Mouse (Mus musculus): ENCODE measurements at regions not wholly inside any gene's neighbourhood (a gene's known extent, or its start where the extent isn't known, plus 50 kb on each side); places are given as distances from the start of the nearest gene placed in this dataset.

GRCm38 (mm10) chr12:42369029-42369577 lies 882.9 kb upstream of the Lrrn3 start:
- no peaks in the 10 kb centered on the region for H3K4me1 ChIP-seq (ENCODE audit: control insufficient read depth, insufficient read depth, low read length)
- TF ChIP-seq CTCF (IDR thresholded peaks at IDR 0.05; ENCODE audit: borderline replicate concordance, insufficient read depth, low read length) (no peak), POLR2A (IDR thresholded peaks at IDR 0.05; ENCODE audit: low read depth, low read length) (no peak)
- H3K27ac ChIP-seq (ENCODE audit: insufficient read depth, low read length), result no peak overlapping the region
- H3K4me3 ChIP-seq (ENCODE audit: insufficient read depth, low read length), result no peak overlapping the region

GRCm38 (mm10) chr12:42338996-42339680 lies 852.9 kb upstream of the Lrrn3 start:
- H3K27ac ChIP-seq (ENCODE audit: insufficient read depth, low read length), result no peak overlapping the region
- TF ChIP-seq POLR2A (IDR thresholded peaks at IDR 0.05; ENCODE audit: low read depth, low read length), result no peak
- TF ChIP-seq CTCF (IDR thresholded peaks at IDR 0.05; ENCODE audit: borderline replicate concordance, insufficient read depth, low read length), result no peak
- H3K4me3 ChIP-seq (ENCODE audit: insufficient read depth, low read length), result no peak overlapping the region
- H3K4me1 ChIP-seq (ENCODE audit: control insufficient read depth, insufficient read depth, low read length), result no peaks in the 10 kb centered on the region

DNA sequence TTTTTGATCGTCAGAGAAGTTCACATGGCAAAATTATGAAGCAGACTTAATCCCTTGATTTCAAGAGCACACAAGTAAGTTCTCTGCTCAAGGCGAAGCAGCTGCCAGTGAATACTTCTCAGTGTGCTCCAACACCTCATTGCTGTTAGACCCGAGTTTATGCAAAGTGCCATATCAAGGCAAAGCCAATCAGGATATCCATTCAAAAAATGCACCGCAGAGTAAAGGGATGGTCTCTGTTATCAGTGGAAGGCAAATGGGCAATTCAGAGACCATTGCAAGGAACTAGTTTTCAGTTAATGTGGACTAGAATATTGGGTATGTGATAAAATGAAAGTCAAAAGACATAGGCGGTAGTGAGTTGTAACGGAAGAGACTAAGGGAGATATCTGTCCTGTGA lies 820.2 kb upstream of the Lrrn3 start:
- no peak for TF ChIP-seq CTCF (IDR thresholded peaks at IDR 0.05; ENCODE audit: borderline replicate concordance, insufficient read depth, low read length)
- TF ChIP-seq POLR2A (IDR thresholded peaks at IDR 0.05; ENCODE audit: low read depth, low read length), result no peak
- Histone ChIP-seq H3K27ac (ENCODE audit: insufficient read depth, low read length) (no peak overlapping the region), H3K4me1 (ENCODE audit: control insufficient read depth, insufficient read depth, low read length) (no peaks in the 10 kb centered on the region), H3K4me3 (ENCODE audit: insufficient read depth, low read length) (no peak overlapping the region)

DNA sequence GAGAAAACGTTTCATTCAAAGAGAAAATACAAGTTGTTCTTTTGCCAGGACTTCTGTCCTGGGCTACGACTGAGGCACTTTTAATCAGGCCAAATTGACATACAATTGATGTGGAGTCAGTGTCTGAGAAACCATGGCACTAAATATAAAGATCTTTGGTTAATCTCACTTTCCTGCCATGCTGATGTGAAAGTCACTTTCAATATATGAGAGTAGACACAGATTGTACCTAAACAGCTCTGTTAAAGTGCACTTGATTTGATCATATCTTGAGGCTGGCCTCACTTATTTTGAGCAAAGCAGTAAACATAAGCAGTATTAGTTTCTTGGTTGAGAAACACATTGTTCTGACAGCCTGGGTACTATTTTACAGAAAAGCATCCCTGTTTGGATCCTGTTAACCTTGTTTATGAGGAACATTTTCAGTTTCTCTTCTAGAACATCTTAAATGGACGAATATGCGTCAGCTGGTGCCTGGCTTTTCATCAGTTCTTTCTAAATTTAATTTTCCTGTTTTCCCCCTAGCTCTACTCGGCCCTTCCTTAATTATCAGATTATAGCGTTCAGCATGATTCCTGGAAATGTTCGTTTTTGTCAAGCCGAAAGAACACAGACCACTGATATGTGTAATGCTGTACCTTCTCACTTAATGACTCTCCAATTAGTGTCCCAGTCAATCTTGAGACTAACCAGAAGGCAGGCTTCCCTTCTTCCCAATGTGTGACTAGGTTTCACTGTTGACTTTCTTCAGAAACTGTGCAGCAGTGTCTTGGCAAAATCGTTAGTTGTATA lies 791.2 kb upstream of the Lrrn3 start:
- Histone ChIP-seq H3K27ac (ENCODE audit: insufficient read depth, low read length) (0 out of 2 replicates have a peak overlapping the region, but pooled peaks have one; percentile 8), H3K4me3 (ENCODE audit: insufficient read depth, low read length) (no peak overlapping the region), H3K4me1 (ENCODE audit: control insufficient read depth, insufficient read depth, low read length) (no peaks in the 10 kb centered on the region)
- no peak for TF ChIP-seq POLR2A (IDR thresholded peaks at IDR 0.05; ENCODE audit: low read depth, low read length)
- TF ChIP-seq CTCF (IDR thresholded peaks at IDR 0.05; ENCODE audit: borderline replicate concordance, insufficient read depth, low read length), result no peak

- Histone ChIP-seq H3K4me1 (ENCODE audit: control insufficient read depth, insufficient read depth, low read length) (no peaks in the 10 kb centered on the region), H3K4me3 (ENCODE audit: insufficient read depth, low read length) (no peak overlapping the region), H3K27ac (ENCODE audit: insufficient read depth, low read length) (no peak overlapping the region)
- TF ChIP-seq POLR2A (IDR thresholded peaks at IDR 0.05; ENCODE audit: low read depth, low read length) (no peak), CTCF (IDR thresholded peaks at IDR 0.05; ENCODE audit: borderline replicate concordance, insufficient read depth, low read length) (no peak)
These were observed 764.2 kb upstream of the Lrrn3 start for GRCm38 (mm10) chr12:42250410-42250809.

GRCm38 (mm10) chr12:42229235-42229634 lies 743.0 kb upstream of the Lrrn3 start:
- H3K4me1 ChIP-seq (ENCODE audit: control insufficient read depth, insufficient read depth, low read length), result no peaks in the 10 kb centered on the region
- H3K4me3 ChIP-seq (ENCODE audit: insufficient read depth, low read length), result no peak overlapping the region
- H3K27ac ChIP-seq (ENCODE audit: insufficient read depth, low read length), result no peak overlapping the region
- TF ChIP-seq POLR2A (IDR thresholded peaks at IDR 0.05; ENCODE audit: low read depth, low read length) (no peak), CTCF (IDR thresholded peaks at IDR 0.05; ENCODE audit: borderline replicate concordance, insufficient read depth, low read length) (no peak)

GRCm38 (mm10) chr12:42181646-42182045 lies 695.4 kb upstream of the Lrrn3 start:
- Histone ChIP-seq H3K27ac (ENCODE audit: insufficient read depth, low read length) (no peak overlapping the region), H3K4me3 (ENCODE audit: insufficient read depth, low read length) (no peak overlapping the region), H3K4me1 (ENCODE audit: control insufficient read depth, insufficient read depth, low read length) (no peaks in the 10 kb centered on the region)
- TF ChIP-seq POLR2A (IDR thresholded peaks at IDR 0.05; ENCODE audit: low read depth, low read length) (no peak), CTCF (IDR thresholded peaks at IDR 0.05; ENCODE audit: borderline replicate concordance, insufficient read depth, low read length) (no peak)

GRCm38 (mm10) chr12:42179947-42180669 lies 693.9 kb upstream of the Lrrn3 start:
- H3K4me1 ChIP-seq (ENCODE audit: control insufficient read depth, insufficient read depth, low read length), result no peaks in the 10 kb centered on the region
- no peak overlapping the region for H3K27ac ChIP-seq (ENCODE audit: insufficient read depth, low read length)
- TF ChIP-seq POLR2A (IDR thresholded peaks at IDR 0.05; ENCODE audit: low read depth, low read length), result no peak
- TF ChIP-seq CTCF (IDR thresholded peaks at IDR 0.05; ENCODE audit: borderline replicate concordance, insufficient read depth, low read length), result no peak
- H3K4me3 ChIP-seq (ENCODE audit: insufficient read depth, low read length), result no peak overlapping the region

DNA sequence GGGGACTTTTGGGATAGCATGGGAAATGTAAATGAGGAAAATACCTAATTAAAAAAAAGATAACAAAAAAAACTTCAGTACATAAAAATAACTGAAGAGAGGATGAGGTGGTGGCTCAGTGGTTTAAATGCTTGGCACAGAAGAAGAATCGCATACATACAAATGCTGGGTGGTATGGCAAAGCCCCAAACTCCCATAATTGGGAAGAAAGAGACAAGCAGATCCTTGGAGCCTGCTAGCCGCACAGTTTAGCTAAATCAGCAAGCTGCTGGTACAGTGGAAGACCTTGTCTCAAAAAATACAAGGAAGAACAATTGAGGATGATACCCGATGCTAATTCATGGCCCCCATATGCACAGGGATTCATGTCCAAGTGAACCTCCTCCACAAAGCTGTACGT lies 661.7 kb upstream of the Lrrn3 start:
- H3K27ac ChIP-seq (ENCODE audit: insufficient read depth, low read length), result no peak overlapping the region
- TF ChIP-seq CTCF (IDR thresholded peaks at IDR 0.05; ENCODE audit: borderline replicate concordance, insufficient read depth, low read length), result no peak
- TF ChIP-seq POLR2A (IDR thresholded peaks at IDR 0.05; ENCODE audit: low read depth, low read length), result no peak
- no peaks in the 10 kb centered on the region for H3K4me1 ChIP-seq (ENCODE audit: control insufficient read depth, insufficient read depth, low read length)
- no peak overlapping the region for H3K4me3 ChIP-seq (ENCODE audit: insufficient read depth, low read length)

All from embryonic fibroblast, embryonic 13.5 days (primary cell).